Mouse (Mus musculus) liver, embryonic 11.5 days (tissue): ENCODE data around the gene Cotl1. TPM values are rescaled to one million over a fixed set of nuclear protein-coding genes. Genes with fewer than 3 reads are reported as not detected.

Experiments used
- ATAC-seq: fragments of 200-750 bp; cut with Nextera tagmentation; replicated peaks from 2 replicates; pipeline ENCODE4 v1.8.0; 2017; ENCODE audit warnings: moderate number of reproducible peaks, mild to moderate bottlenecking, moderate TSS enrichment, moderate library complexity; ENCODE audit not compliant: low FRiP score
- DNase-seq: peaks from one replicate; pipeline ENCODE4 v3.0.0-alpha.2; 2017; ENCODE audit warnings: low spot score
- H3K27ac ChIP-seq: fragments of 300-500 bp; sonication (generic); 2 replicates; pipeline ENCODE4 v1.5.1; 2014; ENCODE audit warnings: mild to moderate bottlenecking, low read depth, low read length, control low read depth
- H3K27me3 ChIP-seq: fragments of 300-500 bp; sonication (generic); replicated peaks from 2 replicates; pipeline ENCODE4 v1.6.1; 2014; ENCODE audit warnings: low read length, mixed read lengths; ENCODE audit not compliant: control insufficient read depth, insufficient read depth
- H3K36me3 ChIP-seq: fragments of 300-500 bp; sonication (generic); 2 replicates; pipeline ENCODE4 v1.6.1; 2014; ENCODE audit warnings: mild to moderate bottlenecking, low read length, moderate library complexity, mixed read lengths; ENCODE audit not compliant: control insufficient read depth, insufficient read depth
- H3K4me1 ChIP-seq: fragments of 300-500 bp; sonication (generic); replicated peaks from 2 replicates; pipeline ENCODE4 v1.6.1; 2014; ENCODE audit warnings: low read length, mixed read lengths; ENCODE audit not compliant: control insufficient read depth, insufficient read depth
- H3K4me2 ChIP-seq: fragments of 300-500 bp; sonication (generic); 2 replicates; pipeline ENCODE4 v1.6.1; 2014; ENCODE audit warnings: mild to moderate bottlenecking, control low read depth, moderate library complexity
- H3K4me3 ChIP-seq: fragments of 300-500 bp; sonication (generic); 2 replicates; pipeline ENCODE4 v1.5.1; 2014; ENCODE audit warnings: low read depth, low read length, control low read depth
- H3K9ac ChIP-seq: fragments of 300-500 bp; sonication (generic); 2 replicates; pipeline ENCODE4 v1.6.1; 2014; ENCODE audit warnings: low read depth, low read length, control low read depth
- H3K9me3 ChIP-seq: fragments of 300-500 bp; sonication (generic); 2 replicates; pipeline ENCODE4 v1.6.1; 2016; ENCODE audit warnings: low read length, inconsistent platforms, mixed read lengths; ENCODE audit not compliant: control insufficient read depth
- WGBS: fragments of 180-500 bp; shearing (Covaris S2); extraction: QIAGEN DNeasy Blood & Tissue Kit; methylation state at CpG from one replicate; pipeline ENCODE4 v1.1.7; 2014; 5-methylcytosine and 5-hydroxymethylcytosine counted together
- polyA plus RNA-seq: library from polyadenylated mRNA; unstranded; fragments of >200 nt; fragmentation: Nextera tagmentation; extraction: Ambion mirVana; gene quantifications from 2 replicates; pipeline ENCODE4 v1.2.1, GENCODE M21; 2014

Cotl1 gene
- polyA plus RNA-seq, 1 experiment from 2014 or later, result 132 TPM

GRCm38 (mm10) chr8:119819976-119820375 lies 20.4 kb downstream of the Cotl1 start:
- 86% methylated on average over 8 of the region's 8 CpGs for WGBS
- Histone ChIP-seq H3K9ac (no peak overlapping the region), H3K27ac (no peak overlapping the region), H3K4me2 (no peak overlapping the region), H3K27me3 (no peaks in the 10 kb centered on the region), H3K4me3 (no peak overlapping the region), H3K9me3 (no peaks in the 10 kb centered on the region), H3K36me3 (peaks cover 14% of the 10 kb centered on the region), H3K4me1 (peaks cover 27% of the 10 kb centered on the region)
- ATAC-seq (no peak), DNase-seq (no peak)

GRCm38 (mm10) chr8:119819316-119819715 lies 21.0 kb downstream of the Cotl1 start:
- Histone ChIP-seq H3K27me3 (no peaks in the 10 kb centered on the region), H3K9me3 (no peaks in the 10 kb centered on the region), H3K9ac (no peak overlapping the region), H3K4me1 (peaks cover 28% of the 10 kb centered on the region), H3K27ac (no peak overlapping the region), H3K4me2 (no peak overlapping the region), H3K4me3 (no peak overlapping the region), H3K36me3 (peaks cover 14% of the 10 kb centered on the region)
- no peak for DNase-seq
- ATAC-seq, result no peak
- WGBS, result 87% methylated on average over 7 of the region's 7 CpGs

- Histone ChIP-seq H3K4me1 (peaks cover 44% of the 10 kb centered on the region), H3K27me3 (no peaks in the 10 kb centered on the region), H3K27ac (no peak overlapping the region), H3K9ac (no peak overlapping the region), H3K4me3 (no peak overlapping the region), H3K9me3 (no peaks in the 10 kb centered on the region), H3K36me3 (peaks cover 14% of the 10 kb centered on the region), H3K4me2 (no peak overlapping the region)
- no peak for DNase-seq
- ATAC-seq, result no peak
- WGBS, result 48% methylated on average over 12 of the region's 12 CpGs
These were observed 22.9 kb downstream of the Cotl1 start for GRCm38 (mm10) chr8:119817446-119817845.

DNA sequence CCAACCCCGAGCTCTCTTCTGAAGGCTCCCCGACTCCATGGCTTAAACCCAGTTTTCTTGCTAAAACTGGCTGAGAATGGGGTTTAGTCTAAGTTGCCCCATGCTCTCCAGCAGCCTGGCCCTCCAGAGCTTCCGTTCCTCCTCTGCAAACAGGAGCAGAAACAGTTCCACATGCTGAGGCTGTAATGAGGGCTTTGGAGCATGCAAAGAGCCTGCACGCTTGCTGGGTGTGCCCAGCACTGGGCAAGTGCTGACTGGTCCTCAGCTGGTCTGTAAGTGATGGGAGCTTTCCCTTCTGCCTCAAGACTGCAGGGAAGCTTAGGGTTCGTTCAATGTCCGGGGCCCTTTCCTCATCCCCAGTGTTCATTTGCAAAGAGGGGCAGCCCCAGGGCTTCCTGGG lies 24.1 kb downstream of the Cotl1 start:
- DNase-seq (no peak), ATAC-seq (no peak)
- Histone ChIP-seq H3K36me3 (peaks cover 11% of the 10 kb centered on the region), H3K27me3 (no peaks in the 10 kb centered on the region), H3K9ac (no peak overlapping the region), H3K4me1 (peaks cover 54% of the 10 kb centered on the region), H3K4me3 (no peak overlapping the region), H3K9me3 (no peaks in the 10 kb centered on the region), H3K27ac (no peak overlapping the region), H3K4me2 (no peak overlapping the region)
- 79% methylated on average over 6 of the region's 6 CpGs for WGBS

GRCm38 (mm10) chr8:119812650-119813431 lies 27.5 kb downstream of the Cotl1 start:
- H3K4me1 ChIP-seq, result peaks cover 40% of the 10 kb centered on the region
- no peak for DNase-seq
- no peak overlapping the region for H3K9ac ChIP-seq
- H3K4me3 ChIP-seq, result no peak overlapping the region
- 36% methylated on average over 12 of the region's 12 CpGs for WGBS
- peaks cover 4% of the 10 kb centered on the region; the same call in 1 of the 2 replicates for H3K36me3 ChIP-seq
- ATAC-seq, result peak; percentile 41
- H3K4me2 ChIP-seq, result peak overlapping the region; percentile 44
- no peaks in the 10 kb centered on the region for H3K9me3 ChIP-seq
- no peaks in the 10 kb centered on the region for H3K27me3 ChIP-seq
- H3K27ac ChIP-seq, result peak overlapping the region; percentile 71

DNA sequence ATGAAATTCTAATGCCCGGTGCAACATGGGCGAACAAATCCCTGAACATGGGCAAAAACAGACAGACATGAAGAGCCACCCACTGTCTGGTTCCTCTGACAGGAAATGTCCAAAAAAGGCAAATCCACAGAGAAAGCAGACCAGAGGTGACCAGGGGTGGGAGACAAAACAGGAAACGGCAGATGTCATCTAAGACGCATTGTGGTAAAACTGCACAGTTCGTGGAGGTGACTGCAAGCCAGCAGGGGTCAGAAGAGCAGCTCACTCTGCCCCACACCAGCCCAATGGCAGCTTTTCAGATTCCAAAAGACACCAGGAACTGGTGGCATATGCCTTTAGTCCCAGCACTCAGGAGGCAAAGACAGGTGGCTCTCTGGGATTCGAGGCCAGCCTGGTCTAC lies 28.4 kb downstream of the Cotl1 start:
- peak overlapping the region; percentile 71 for H3K27ac ChIP-seq
- WGBS, result 40% methylated on average over 6 of the region's 6 CpGs
- 0 out of 2 replicates have a peak, but pooled peaks have one; percentile 13 for ATAC-seq
- H3K9ac ChIP-seq, result 0 out of 2 replicates have a peak overlapping the region, but pooled peaks have one; percentile 14
- H3K36me3 ChIP-seq, result peaks cover 6% of the 10 kb centered on the region; the same call in 1 of the 2 replicates
- H3K4me3 ChIP-seq, result no peak overlapping the region
- no peaks in the 10 kb centered on the region for H3K27me3 ChIP-seq
- no peaks in the 10 kb centered on the region for H3K9me3 ChIP-seq
- H3K4me1 ChIP-seq, result peaks cover 36% of the 10 kb centered on the region
- no peak overlapping the region for H3K4me2 ChIP-seq
- DNase-seq, result no peak

DNA sequence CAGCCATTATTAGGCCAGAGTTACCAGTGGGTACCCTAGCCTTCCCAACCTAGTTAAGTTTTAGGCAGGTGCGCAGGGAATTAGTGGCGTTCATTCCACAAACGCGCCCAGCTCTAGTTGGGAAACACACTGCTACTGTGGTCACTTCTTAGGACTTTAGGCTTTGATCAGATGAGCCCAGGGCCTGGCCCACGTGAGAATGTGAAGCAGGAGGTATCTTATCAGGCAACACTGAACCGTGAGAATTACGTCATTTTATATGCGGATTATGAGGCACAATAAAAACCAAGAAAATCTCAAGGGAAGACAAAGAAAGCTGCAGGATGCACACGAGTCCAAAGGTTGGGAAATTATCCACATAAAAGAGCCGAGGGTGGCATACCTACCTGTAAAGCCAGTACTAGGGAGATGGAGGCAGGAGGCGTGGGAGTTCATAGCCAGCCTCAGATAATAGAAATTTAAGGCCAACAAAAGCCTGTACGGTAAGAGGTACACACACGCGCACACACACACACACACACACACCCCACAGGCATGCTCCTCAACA lies 29.3 kb downstream of the Cotl1 start:
- Histone ChIP-seq H3K27ac (no peak overlapping the region), H3K4me2 (no peak overlapping the region), H3K27me3 (no peaks in the 10 kb centered on the region), H3K4me3 (no peak overlapping the region), H3K9ac (no peak overlapping the region), H3K36me3 (peaks cover 6% of the 10 kb centered on the region; the same call in 1 of the 2 replicates), H3K9me3 (no peaks in the 10 kb centered on the region), H3K4me1 (peaks cover 34% of the 10 kb centered on the region)
- WGBS, result 78% methylated on average over 14 of the region's 14 CpGs
- ATAC-seq (no peak), DNase-seq (no peak)

DNA sequence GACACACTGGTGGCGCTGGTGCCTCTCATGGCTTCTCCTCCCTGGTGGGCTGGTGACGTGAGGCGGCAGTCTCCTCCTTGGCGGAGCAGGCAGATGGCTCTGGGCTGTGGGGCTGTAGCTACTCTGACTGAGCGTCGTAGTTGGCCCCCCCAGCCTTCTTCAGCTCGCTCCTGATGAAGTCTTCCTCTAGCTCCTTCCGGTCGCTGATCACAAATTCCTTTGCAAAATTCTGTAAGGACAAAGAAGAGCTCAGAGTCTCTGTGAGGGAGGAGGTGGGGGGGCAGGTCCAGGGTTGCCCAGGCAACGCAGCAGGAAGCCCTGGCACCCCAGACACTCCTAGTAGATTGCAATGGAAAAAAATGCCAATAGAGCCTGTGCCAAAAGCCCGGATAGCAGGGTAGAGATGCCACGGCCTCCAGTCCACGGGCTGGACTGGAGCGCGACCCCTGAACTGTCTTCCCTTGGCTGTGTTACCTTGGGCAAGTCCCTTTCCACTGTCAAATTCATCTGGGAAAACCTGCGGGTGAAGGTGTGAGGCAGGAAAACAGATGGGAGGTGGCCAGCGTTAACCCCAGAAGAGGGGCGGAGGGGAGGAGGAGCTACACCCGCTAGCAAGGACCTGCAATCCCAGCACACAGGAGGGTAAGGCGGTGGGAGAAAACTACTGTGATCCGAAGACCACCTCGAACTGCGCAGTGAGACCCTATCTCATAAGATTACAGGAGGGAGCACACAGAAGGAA lies 30.0 kb downstream of the Cotl1 start:
- H3K9me3 ChIP-seq, result no peaks in the 10 kb centered on the region
- H3K4me2 ChIP-seq, result no peak overlapping the region
- H3K36me3 ChIP-seq, result peaks cover 4% of the 10 kb centered on the region; the same call in 1 of the 2 replicates
- DNase-seq, result no peak
- H3K27ac ChIP-seq, result no peak overlapping the region
- no peak overlapping the region for H3K9ac ChIP-seq
- ATAC-seq, result no peak
- no peaks in the 10 kb centered on the region for H3K27me3 ChIP-seq
- 86% methylated on average over 23 of the region's 23 CpGs for WGBS
- H3K4me3 ChIP-seq, result no peak overlapping the region
- H3K4me1 ChIP-seq, result peaks cover 34% of the 10 kb centered on the region
